Mouse (Mus musculus) cerebellum, adult 2 months (tissue): ENCODE data around the gene Cfap57.

Experiments
- CTCF ChIP-seq: fragments of 200-500 bp; IDR thresholded peaks from 2 replicates; pipeline ENCODE4 v1.5.1; 2011; ENCODE audit warnings: low read depth, mild to moderate bottlenecking, control low read depth, low read length, moderate library complexity, borderline replicate concordance; ENCODE audit not compliant: insufficient read depth
- POLR2A ChIP-seq: fragments of 200-500 bp; IDR thresholded peaks from 2 replicates; pipeline ENCODE4 v1.6.1; 2011; ENCODE audit warnings: low read length, control low read depth, borderline replicate concordance; ENCODE audit not compliant: insufficient read depth

- TF ChIP-seq CTCF (no peak), POLR2A (no peak)
Observed at GRCm38 (mm10) chr4:118516699-118517496, 103.7 kb downstream of the Cfap57 start.
